Mouse (Mus musculus) cerebellum, adult 9-11 months (tissue): ENCODE results near the gene Nlgn2.

Experiments
- DNase-seq: peaks from one replicate; pipeline ENCODE4 v3.0.0; 2022

Gene Nlgn2

DNA sequence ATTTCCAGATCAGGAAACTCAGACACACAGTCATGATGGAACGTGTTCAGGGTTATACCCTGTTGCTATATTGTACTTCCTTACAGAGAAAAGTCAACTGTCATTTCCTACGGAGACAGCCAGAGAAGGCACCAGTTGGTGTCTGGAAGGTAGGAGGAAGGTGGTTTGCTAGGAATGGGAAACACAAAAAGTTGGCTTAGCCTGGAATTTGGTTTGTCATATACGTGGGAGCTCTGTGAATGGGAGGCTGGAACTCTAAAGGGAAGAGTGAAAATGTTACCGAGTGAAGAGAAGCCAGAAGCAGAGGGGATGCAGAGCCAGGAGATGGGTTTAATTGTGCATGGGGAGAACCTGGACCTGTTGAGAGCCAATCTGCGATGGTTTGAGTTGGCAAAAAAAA lies 46.2 kb downstream of the Nlgn2 start:
- DNase-seq, result no peak

GRCm38 (mm10) chr11:69789431-69789830 lies 48.2 kb downstream of the Nlgn2 start:
- DNase-seq, result no peak

DNA sequence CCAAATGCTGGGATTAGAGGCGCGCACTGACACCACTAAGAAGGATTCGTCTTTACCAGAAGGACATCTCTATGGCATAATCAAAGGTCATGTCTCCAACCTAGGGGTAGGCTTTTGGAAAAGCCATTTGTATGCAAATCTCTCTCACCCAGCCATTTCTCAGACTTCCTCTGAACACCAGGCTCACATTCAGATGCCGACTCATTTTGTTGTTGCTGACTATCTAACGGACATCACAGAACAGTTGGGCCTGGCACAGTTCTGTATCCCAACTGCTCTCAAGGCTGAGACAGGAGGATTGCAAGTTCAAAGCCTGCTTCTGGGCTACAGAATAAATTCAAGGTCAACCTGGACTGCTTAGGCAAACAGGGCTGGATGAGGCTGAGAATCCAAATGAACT lies 50.3 kb downstream of the Nlgn2 start:
- DNase-seq, result no peak

- no peak for DNase-seq
Measured at GRCm38 (mm10) chr11:69784793-69785272, 52.8 kb downstream of the Nlgn2 start.

- DNase-seq, result no peak
Measured at GRCm38 (mm10) chr11:69781828-69782227, 55.8 kb downstream of the Nlgn2 start.

GRCm38 (mm10) chr11:69778985-69779384 lies 58.6 kb downstream of the Nlgn2 start:
- peak; percentile 49 for DNase-seq

- peak; percentile 65 for DNase-seq
Measured at GRCm38 (mm10) chr11:69778258-69778982, 59.2 kb downstream of the Nlgn2 start.

DNA sequence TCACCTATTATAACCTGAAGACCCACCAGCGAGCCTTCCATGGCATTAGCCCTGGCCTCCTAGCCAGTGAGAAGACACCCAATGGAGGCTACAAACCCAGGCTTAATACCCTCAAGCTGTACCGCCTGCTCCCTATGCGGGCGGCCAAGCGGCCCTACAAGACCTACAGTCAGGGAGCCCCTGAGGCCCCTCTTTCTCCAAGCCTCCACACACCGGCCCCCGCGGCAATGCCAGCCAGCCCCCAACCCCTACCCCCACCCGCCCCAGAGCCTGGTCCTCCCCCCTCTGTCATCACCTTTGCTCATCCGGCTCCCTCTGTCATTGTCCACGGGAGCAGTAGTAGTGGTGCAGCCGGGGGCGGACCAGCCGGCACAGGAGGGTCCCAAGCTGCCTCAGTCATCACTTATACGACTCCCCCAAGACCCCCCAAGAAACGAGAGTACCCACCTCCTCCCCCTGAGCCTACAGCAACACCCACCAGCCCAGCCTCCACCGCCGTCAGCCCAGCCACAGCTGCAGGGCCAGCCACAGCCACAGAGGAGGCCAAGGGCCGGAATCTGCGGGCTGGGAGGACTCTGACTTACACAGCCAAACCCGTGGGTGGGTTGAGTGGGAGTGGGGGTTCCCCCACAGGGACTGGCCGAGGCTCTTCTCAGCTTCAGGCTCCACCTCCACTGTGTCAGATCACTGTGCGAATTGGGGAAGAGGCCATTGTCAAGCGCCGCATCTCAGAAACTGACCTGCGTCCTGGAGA lies 59.9 kb downstream of the Nlgn2 start:
- DNase-seq, result no peak

GRCm38 (mm10) chr11:69776488-69776887 lies 61.1 kb downstream of the Nlgn2 start:
- DNase-seq, result no peak

DNA sequence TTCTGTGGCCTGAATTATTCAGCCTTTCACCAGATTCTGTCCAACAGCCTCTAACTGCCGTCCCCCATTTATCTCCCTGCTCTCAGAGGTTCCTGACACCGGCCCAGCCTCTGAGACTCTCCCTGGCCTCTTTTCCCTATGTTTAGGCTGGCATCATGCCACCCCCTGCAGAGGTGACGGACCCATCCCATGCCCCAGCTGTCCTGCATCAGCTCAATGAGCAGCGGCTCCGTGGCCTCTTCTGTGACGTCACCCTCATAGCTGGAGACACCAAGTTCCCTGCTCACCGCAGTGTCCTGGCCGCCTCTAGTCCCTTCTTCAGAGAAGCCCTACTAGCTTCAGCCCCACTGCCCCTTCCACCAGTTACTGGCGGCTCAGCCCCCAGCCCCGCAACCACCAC lies 61.9 kb downstream of the Nlgn2 start:
- peak; percentile 49 for DNase-seq

- DNase-seq, result no peak
Measured at GRCm38 (mm10) chr11:69774961-69775360, 62.6 kb downstream of the Nlgn2 start.
